Mouse (Mus musculus) T-cell, adult 66 days (primary cell): ENCODE data around the gene Mms22l. TPM values are rescaled to one million over a fixed set of nuclear protein-coding genes. Genes with fewer than 3 reads are reported as not detected.

Experiments
- total RNA-seq, 2 experiments: library from RNA; stranded (reverse); gene quantifications; 3 replicates in 1 of 2; 4 replicates in 1 of 2; pipeline ENCODE4 v1.2.4; 2023

The Mms22l gene
- 10 to 100 TPM; 14.5 to 14.6 TPM for total RNA-seq

DNA sequence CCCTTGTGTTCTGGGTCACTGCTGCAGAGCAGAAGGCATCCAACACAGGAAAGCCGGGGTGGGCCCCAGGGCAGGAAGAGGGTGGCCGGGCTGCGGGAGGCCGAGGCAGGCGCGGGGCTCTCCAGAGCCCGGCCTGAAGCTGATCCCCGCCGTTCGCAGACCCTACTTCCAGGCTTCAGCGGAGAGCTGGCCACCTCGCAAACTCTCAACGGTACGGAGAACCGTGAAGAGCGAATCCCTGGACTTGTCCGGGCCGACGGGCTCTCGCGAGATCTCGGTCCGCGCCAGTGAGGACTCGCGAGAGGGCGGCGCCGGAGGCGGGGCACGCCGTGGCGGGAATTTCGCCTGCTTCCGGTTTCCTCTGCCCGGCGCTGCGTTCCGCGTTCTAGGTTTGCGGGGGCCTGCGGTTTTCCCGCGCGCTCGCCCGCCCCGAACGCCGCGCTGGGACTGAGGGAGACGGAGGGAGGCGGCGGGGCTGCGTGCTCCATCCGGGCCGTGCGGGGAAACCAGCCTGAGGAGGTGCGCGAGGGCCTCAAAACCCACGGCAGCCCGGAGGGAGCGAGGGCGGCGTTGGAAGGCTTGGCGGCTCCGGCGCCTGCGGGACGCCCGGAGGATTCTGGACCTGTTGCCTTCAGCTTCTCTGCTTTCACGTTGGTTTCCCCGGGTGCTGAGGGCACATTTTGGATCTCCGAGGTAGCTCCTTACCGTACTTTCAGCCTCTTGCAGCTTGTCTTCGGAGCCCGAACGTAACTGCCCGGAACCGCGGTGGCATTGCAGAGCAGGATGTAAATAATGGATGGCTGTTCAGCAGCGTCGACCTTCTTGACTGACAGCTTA lies at the start of gene Mms22l:
Gene Mms22l (plus strand): TSS at position 336 of the 837 bp plus-strand sequence.

